Mouse (Mus musculus) limb, embryonic 14.5 days (tissue): ENCODE measurements at regions not wholly inside any gene's neighbourhood (a gene's known extent, or its start where the extent isn't known, plus 50 kb on each side); places are given as distances from the start of the nearest gene placed in this dataset.

Source experiments
- ATAC-seq: fragments of 200-750 bp; cut with Nextera tagmentation; 2 replicates; pipeline ENCODE4 v1.8.0; 2017; ENCODE audit warnings: low read depth, moderate number of reproducible peaks, moderate TSS enrichment; ENCODE audit not compliant: low FRiP score
- DNase-seq: peaks from one replicate; pipeline ENCODE4 v3.0.0-alpha.2; 2015; ENCODE audit warnings: low spot score
- H3K27ac ChIP-seq: fragments of 300-500 bp; sonication (generic); replicated peaks from 2 replicates; pipeline ENCODE4 v1.5.1; 2014; ENCODE audit warnings: low read depth, mild to moderate bottlenecking, low read length, moderate library complexity, mixed read lengths
- H3K27me3 ChIP-seq: fragments of 300-500 bp; sonication (generic); 2 replicates; pipeline ENCODE4 v1.6.1; 2014; ENCODE audit warnings: low read length, mixed read lengths; ENCODE audit not compliant: control insufficient read depth, insufficient read depth
- H3K36me3 ChIP-seq: fragments of 300-500 bp; sonication (generic); 2 replicates; pipeline ENCODE4 v1.6.1; 2014; ENCODE audit warnings: mild to moderate bottlenecking, low read length, moderate library complexity, mixed read lengths; ENCODE audit not compliant: control insufficient read depth, insufficient read depth
- H3K4me1 ChIP-seq: fragments of 300-500 bp; sonication (generic); 2 replicates; pipeline ENCODE4 v1.6.1; 2014; ENCODE audit warnings: antibody characterized with exemption, low read length, mixed read lengths; ENCODE audit not compliant: control insufficient read depth, insufficient read depth
- H3K4me2 ChIP-seq: fragments of 300-500 bp; sonication (generic); replicated peaks from 2 replicates; pipeline ENCODE4 v1.6.1; 2014; ENCODE audit warnings: low read depth, mild to moderate bottlenecking, low read length, moderate library complexity; ENCODE audit not compliant: severe bottlenecking
- H3K4me3 ChIP-seq: fragments of 300-500 bp; sonication (generic); replicated peaks from 2 replicates; pipeline ENCODE4 v1.5.1; 2014; ENCODE audit warnings: low read length
- H3K9ac ChIP-seq: fragments of 300-500 bp; sonication (generic); 2 replicates; pipeline ENCODE4 v1.6.1; 2014; ENCODE audit warnings: mild to moderate bottlenecking, low read depth, low read length, moderate library complexity; ENCODE audit not compliant: severe bottlenecking
- H3K9me3 ChIP-seq: fragments of 300-500 bp; sonication (generic); 2 replicates; pipeline ENCODE4 v1.6.1; 2016; ENCODE audit warnings: low read length; ENCODE audit not compliant: control insufficient read depth
- POLR2A ChIP-seq: fragments of 200-500 bp; IDR thresholded peaks from 2 replicates; pipeline ENCODE4 v1.8.0; 2012; ENCODE audit warnings: inconsistent platforms, mild to moderate bottlenecking, moderate library complexity, borderline replicate concordance; ENCODE audit not compliant: insufficient read depth, insufficient read length; ENCODE audit errors: extremely low read depth
- WGBS: fragments of 180-500 bp; shearing (Covaris S2); extraction: QIAGEN DNeasy Blood & Tissue Kit; methylation state at CpG from one replicate; pipeline ENCODE4 v1.1.7; 2014; 5-methylcytosine and 5-hydroxymethylcytosine counted together

DNA sequence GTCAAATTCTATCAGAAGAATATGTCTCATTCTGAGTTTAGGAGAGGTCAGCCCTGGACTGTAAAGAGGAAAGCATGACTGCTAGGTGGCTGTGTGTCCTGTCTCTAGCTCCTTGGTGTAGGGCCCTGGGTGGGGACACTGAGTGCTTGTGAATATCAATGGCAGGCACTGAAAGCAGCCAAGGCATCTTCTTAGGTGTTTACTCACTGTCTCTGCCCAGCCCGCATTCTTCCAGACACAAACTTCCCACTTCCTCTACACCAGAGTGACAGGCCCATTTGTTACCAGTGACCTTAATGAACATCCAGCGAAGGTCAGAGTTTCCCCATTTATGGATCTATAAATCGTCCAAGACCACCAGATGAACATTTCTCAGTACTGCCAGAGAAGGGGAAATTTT, 823.1 kb downstream of the Efna5 start:
- no peak for TF ChIP-seq POLR2A

GRCm38 (mm10) chr17:62054801-62055200, 826.3 kb downstream of the Efna5 start:
- H3K4me2 ChIP-seq, result no peak overlapping the region
- no peak overlapping the region for H3K27ac ChIP-seq
- no peaks in the 10 kb centered on the region for H3K9me3 ChIP-seq
- DNase-seq, result no peak
- no peaks in the 10 kb centered on the region for H3K36me3 ChIP-seq
- WGBS, result 56% methylated on average over 6 of the region's 6 CpGs
- no peak for ATAC-seq
- no peak overlapping the region for H3K4me3 ChIP-seq
- H3K27me3 ChIP-seq, result no peaks in the 10 kb centered on the region
- no peak overlapping the region for H3K9ac ChIP-seq
- H3K4me1 ChIP-seq, result no peaks in the 10 kb centered on the region
- TF ChIP-seq POLR2A, result no peak

More for the DNA sequence above, 823.1 kb downstream of the Efna5 start:
- Histone ChIP-seq H3K4me3 (no peak overlapping the region), H3K27ac (no peak overlapping the region), H3K27me3 (no peaks in the 10 kb centered on the region), H3K4me2 (no peak overlapping the region), H3K9ac (no peak overlapping the region), H3K36me3 (no peaks in the 10 kb centered on the region), H3K9me3 (no peaks in the 10 kb centered on the region), H3K4me1 (no peaks in the 10 kb centered on the region)
- ATAC-seq, result no peak
- 18% methylated on average over 3 of the region's 3 CpGs for WGBS
- no peak for DNase-seq

- no peak for ATAC-seq
- WGBS, result 82% methylated on average over 3 of the region's 3 CpGs
- Histone ChIP-seq H3K4me3 (no peak overlapping the region), H3K27ac (no peak overlapping the region), H3K36me3 (no peaks in the 10 kb centered on the region), H3K9me3 (no peaks in the 10 kb centered on the region), H3K4me2 (no peak overlapping the region), H3K4me1 (no peaks in the 10 kb centered on the region), H3K27me3 (no peaks in the 10 kb centered on the region), H3K9ac (no peak overlapping the region)
- no peak for TF ChIP-seq POLR2A
- DNase-seq, result no peak
These were observed 832.1 kb downstream of the Efna5 start for GRCm38 (mm10) chr17:62048989-62049388.

GRCm38 (mm10) chr17:62030614-62031013, 850.5 kb downstream of the Efna5 start:
- Histone ChIP-seq H3K4me1 (no peaks in the 10 kb centered on the region), H3K9me3 (no peaks in the 10 kb centered on the region), H3K4me3 (no peak overlapping the region), H3K27me3 (no peaks in the 10 kb centered on the region), H3K36me3 (no peaks in the 10 kb centered on the region), H3K4me2 (no peak overlapping the region), H3K27ac (no peak overlapping the region), H3K9ac (no peak overlapping the region)
- no peak for ATAC-seq
- WGBS, result 56% methylated on average over 1 of the region's 1 CpGs
- DNase-seq, result no peak
- no peak for TF ChIP-seq POLR2A
